Mouse (Mus musculus) kidney, embryonic 15.5 days (tissue): ENCODE data around the gene Pelo. TPM values are rescaled to one million over a fixed set of nuclear protein-coding genes. Genes with fewer than 3 reads are reported as not detected.
A peak's percentile ranks its signal among the peaks of the same experiment; 100 is the strongest.

ENCODE experiments used
- ATAC-seq: fragments of 200-750 bp; cut with Nextera tagmentation; replicated peaks from 2 replicates; pipeline ENCODE4 v1.8.0; 2017; ENCODE audit warnings: moderate TSS enrichment; ENCODE audit not compliant: low FRiP score
- H3K27ac ChIP-seq: fragments of 300-500 bp; sonication (generic); 2 replicates; pipeline ENCODE4 v1.5.1; 2015; ENCODE audit warnings: mild to moderate bottlenecking, inconsistent platforms
- H3K27me3 ChIP-seq: fragments of 300-500 bp; sonication (generic); 2 replicates; pipeline ENCODE4 v1.6.1; 2015; ENCODE audit warnings: inconsistent platforms
- H3K36me3 ChIP-seq: fragments of 300-500 bp; sonication (generic); 2 replicates; pipeline ENCODE4 v1.6.1; 2015; ENCODE audit warnings: inconsistent platforms
- H3K4me1 ChIP-seq: fragments of 300-500 bp; sonication (generic); 2 replicates; pipeline ENCODE4 v1.6.1; 2015; ENCODE audit warnings: inconsistent platforms
- H3K4me2 ChIP-seq: fragments of 300-500 bp; sonication (generic); 2 replicates; pipeline ENCODE4 v1.6.1; 2015; ENCODE audit warnings: moderate library complexity, mild to moderate bottlenecking, inconsistent platforms
- H3K4me3 ChIP-seq: fragments of 300-500 bp; sonication (generic); replicated peaks from 2 replicates; pipeline ENCODE4 v1.5.1; 2015; ENCODE audit warnings: mild to moderate bottlenecking, inconsistent platforms
- H3K9ac ChIP-seq: fragments of 300-500 bp; sonication (generic); 2 replicates; pipeline ENCODE4 v1.6.1; 2015; ENCODE audit warnings: mild to moderate bottlenecking, inconsistent platforms
- H3K9me3 ChIP-seq: fragments of 300-500 bp; sonication (generic); replicated peaks from 2 replicates; pipeline ENCODE4 v1.6.1; 2016; ENCODE audit warnings: inconsistent platforms
- WGBS: fragments of 180-500 bp; shearing (Covaris S2); methylation state at CpG from one replicate; pipeline ENCODE4 v1.1.7; 2015; ENCODE audit warnings: mixed read lengths; 5-methylcytosine and 5-hydroxymethylcytosine counted together
- polyA plus RNA-seq: library from polyadenylated mRNA; unstranded; fragments of >200 nt; fragmentation: Nextera tagmentation; extraction: Ambion mirVana; gene quantifications from 2 replicates; pipeline ENCODE4 v1.2.1, GENCODE M21; 2015

The Pelo gene
- polyA plus RNA-seq: 5.7 and 6.5 TPM in 2 replicates

DNA sequence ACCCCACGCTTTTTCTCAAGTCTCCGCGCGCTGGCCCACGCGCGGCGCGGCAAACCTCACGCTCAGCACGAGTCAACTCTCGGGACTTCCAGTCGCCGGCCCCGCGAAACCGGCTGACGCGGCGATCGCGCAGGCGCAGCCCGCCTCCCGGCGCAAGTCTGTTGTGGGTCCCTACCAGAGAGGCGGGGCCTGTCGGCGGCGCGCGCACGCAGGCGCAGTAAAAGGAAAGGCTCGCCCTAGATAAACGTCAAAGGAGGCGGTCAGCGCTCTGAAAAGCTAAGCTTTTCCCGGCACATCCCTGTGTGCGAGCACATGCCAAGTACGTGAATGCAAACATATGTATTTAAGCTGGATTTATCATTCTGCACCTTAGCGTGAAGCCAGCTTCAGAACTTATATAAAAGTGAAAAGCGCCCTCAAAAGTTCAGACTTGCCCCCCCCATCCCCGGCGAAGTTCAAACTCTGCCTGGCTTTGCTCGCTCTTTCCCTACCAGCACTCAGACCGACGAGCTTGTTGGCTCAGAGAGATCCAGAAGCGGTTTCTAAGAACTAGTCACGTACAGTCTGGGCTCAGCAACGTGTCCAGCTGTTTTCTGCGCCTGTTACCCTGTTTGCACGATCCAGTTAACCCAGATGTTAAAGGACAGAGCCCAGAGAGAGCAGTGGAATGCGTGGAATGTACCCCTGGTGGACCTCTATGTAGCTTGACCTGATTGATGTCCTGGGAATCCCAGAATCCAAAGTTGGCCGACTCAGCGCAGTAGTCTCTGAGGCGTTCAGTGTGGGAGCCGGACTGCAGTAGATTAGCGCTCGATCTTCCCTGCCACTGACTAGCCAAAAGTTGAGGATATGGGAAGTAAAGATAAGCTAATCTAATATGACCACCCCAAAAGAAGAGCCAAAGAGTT, at the start of gene Pelo:
TSS of gene Pelo (minus strand) at position 118 of the 908 bp plus-strand sequence.
- Histone ChIP-seq H3K36me3 (peaks cover 30% of the 10 kb centered on the region), H3K4me2 (peak within 1 kb of the TSS; percentile 91), H3K27me3 (no peaks in the 10 kb centered on the region), H3K27ac (peak within 1 kb of the TSS; percentile 96), H3K4me1 (peaks cover 37% of the 10 kb centered on the region), H3K4me3 (peak within 1 kb of the TSS; percentile 71), H3K9ac (peak within 1 kb of the TSS; percentile 67), H3K9me3 (no peaks in the 10 kb centered on the region)
- peak; percentile 95 for ATAC-seq
- WGBS: under 1% methylated on average over 60 of the region's 60 CpGs

DNA sequence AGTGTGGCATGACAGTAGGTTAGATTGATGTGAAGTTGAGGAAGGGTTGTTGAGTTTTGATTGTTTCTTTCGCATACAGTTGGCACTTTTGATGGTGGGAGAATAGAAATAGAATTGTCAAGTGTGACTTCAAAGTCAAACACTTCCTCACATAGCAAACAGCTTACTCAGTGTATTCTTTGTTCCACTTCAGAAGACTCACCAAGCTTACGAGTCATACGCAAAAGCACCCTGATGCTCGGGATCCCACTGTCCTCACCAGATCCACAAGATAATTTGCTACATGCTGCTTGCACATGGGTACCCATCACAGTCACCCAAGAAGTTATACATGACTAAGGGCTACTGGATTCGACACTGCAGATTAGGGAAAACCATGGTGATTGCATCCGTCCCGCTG, 48.5 kb upstream of the Pelo start:
- Histone ChIP-seq H3K9me3 (no peaks in the 10 kb centered on the region), H3K27ac (no peak overlapping the region), H3K27me3 (no peaks in the 10 kb centered on the region), H3K4me2 (no peak overlapping the region), H3K36me3 (no peaks in the 10 kb centered on the region), H3K4me1 (no peaks in the 10 kb centered on the region), H3K4me3 (no peak overlapping the region), H3K9ac (no peak overlapping the region)
- ATAC-seq: no peak
- 91% methylated on average over 7 of the region's 7 CpGs for WGBS

DNA sequence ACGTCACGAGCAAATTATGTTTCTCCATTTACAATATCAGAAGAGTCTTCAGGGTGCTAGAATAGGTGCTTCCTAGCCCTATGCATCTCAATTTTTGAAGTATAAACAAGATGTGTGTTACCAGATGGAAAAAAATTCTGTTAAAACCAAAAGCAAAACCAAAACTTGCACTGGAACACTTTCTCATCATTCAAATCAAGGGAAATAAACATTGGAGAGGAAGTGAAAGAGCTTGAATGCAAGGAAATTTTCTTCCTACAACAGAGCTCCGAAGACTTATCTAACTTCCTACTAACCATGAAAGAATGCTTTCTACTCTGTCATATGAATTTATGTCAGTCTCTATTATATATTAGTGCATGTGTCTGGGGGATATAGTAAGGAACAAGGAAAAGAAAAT, 46.8 kb upstream of the Pelo start:
- Histone ChIP-seq H3K9me3 (no peaks in the 10 kb centered on the region), H3K27ac (no peak overlapping the region), H3K36me3 (no peaks in the 10 kb centered on the region), H3K27me3 (no peaks in the 10 kb centered on the region), H3K4me2 (no peak overlapping the region), H3K4me1 (0 out of 2 replicates have a peak, but pooled peaks cover 2% of the 10 kb centered on the region), H3K9ac (no peak overlapping the region), H3K4me3 (no peak overlapping the region)
- ATAC-seq: no peak
- WGBS: 77% methylated on average over 3 of the region's 3 CpGs

DNA sequence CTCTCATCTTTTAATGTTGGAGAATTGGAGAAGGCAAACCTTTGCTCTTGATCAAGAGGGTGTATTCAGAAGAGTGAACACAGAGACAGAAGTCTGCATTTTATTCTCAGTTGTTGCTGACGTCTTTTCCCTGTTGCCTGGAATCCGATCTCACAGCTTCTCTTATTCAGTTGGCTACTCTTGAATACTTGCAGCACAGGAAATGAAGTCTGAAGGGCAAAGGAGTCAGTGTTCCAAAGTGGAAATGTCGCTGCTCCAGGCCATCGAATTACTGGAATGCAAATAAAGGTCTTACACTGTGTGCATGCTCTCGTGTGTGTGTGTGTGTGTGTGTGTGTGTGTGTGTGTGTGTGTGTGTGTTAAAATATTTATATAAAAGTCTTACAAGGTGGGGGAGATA, 42.4 kb upstream of the Pelo start:
- Histone ChIP-seq H3K4me2 (peak overlapping the region; percentile 26; the same call in 1 of the 2 replicates), H3K9me3 (no peaks in the 10 kb centered on the region), H3K4me1 (0 out of 2 replicates have a peak, but pooled peaks cover 2% of the 10 kb centered on the region), H3K4me3 (no peak overlapping the region), H3K9ac (no peak overlapping the region), H3K27ac (peak overlapping the region; percentile 72), H3K27me3 (no peaks in the 10 kb centered on the region), H3K36me3 (no peaks in the 10 kb centered on the region)
- peak; percentile 92 for ATAC-seq
- WGBS: 8% methylated on average over 5 of the region's 5 CpGs

DNA sequence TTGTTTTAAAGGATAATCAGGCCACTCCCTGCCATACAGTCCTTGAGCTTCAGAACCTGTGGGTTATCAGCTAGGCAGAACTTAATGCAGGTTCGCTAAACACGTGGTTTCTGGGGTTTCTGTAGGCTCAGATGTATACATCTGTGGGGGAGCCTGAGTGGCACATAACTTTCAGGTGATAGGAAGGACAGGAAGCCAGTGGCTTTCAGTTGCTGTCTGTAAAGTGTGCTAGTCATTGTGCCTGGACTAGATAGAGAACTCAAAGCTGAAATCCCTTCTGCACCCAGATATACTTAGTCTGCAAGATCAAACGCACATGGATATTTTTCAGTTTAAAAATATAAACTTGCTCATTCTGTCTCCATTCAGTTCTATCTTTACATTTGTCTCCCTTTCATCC, 41.4 kb upstream of the Pelo start:
- H3K9ac ChIP-seq: no peak overlapping the region
- 0 out of 2 replicates have a peak, but pooled peaks cover 2% of the 10 kb centered on the region for H3K4me1 ChIP-seq
- 71% methylated on average over 3 of the region's 3 CpGs for WGBS
- ATAC-seq: no peak
- H3K27me3 ChIP-seq: no peaks in the 10 kb centered on the region
- H3K4me2 ChIP-seq: no peak overlapping the region
- H3K4me3 ChIP-seq: no peak overlapping the region
- H3K9me3 ChIP-seq: no peaks in the 10 kb centered on the region
- no peak overlapping the region for H3K27ac ChIP-seq
- H3K36me3 ChIP-seq: no peaks in the 10 kb centered on the region

DNA sequence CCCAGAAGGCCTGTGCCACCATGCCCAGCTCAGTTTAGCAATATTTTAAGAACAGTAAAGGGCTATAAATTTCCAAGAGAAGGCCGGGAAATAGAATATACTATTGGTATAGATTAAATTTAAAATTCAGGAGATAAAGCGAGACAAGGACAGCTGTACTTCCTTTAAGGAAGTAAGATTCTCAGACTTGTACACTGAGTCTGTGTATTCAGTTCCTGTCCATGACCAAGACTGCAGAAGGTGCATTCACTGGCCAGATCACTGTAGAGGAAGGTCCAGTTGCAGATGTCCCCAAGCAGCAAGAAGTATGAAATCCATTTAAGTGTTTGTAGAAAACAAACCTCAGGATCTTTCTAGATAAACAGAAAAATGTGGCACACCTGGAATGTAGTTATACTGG, 40.0 kb upstream of the Pelo start:
- no peaks in the 10 kb centered on the region for H3K9me3 ChIP-seq
- H3K4me3 ChIP-seq: no peak overlapping the region
- 82% methylated on average over 2 of the region's 2 CpGs for WGBS
- no peak overlapping the region for H3K4me2 ChIP-seq
- H3K4me1 ChIP-seq: 0 out of 2 replicates have a peak, but pooled peaks cover 2% of the 10 kb centered on the region
- no peak overlapping the region for H3K27ac ChIP-seq
- ATAC-seq: no peak
- no peaks in the 10 kb centered on the region for H3K36me3 ChIP-seq
- H3K27me3 ChIP-seq: no peaks in the 10 kb centered on the region
- no peak overlapping the region for H3K9ac ChIP-seq

DNA sequence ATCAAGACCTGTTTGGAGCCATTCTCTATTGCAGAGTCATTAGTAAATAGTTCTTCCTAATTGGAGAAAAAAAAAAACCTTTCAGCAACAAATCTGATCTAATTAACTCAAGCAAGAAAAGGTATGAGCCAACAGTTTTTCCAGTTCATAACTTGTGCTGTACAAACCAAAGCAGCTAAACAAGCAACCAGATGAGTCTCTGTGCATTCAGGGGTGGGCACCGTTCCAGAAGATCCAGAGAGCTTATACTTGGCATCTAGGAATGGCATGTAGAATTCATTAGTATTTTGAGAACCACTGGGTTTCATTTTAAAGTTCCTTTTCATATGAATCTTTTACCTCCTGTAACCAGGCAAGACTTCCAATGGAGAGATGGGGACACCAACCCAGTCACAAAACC, 37.8 kb upstream of the Pelo start:
- no peak overlapping the region for H3K4me3 ChIP-seq
- no peak overlapping the region for H3K27ac ChIP-seq
- H3K9ac ChIP-seq: no peak overlapping the region
- no peaks in the 10 kb centered on the region for H3K27me3 ChIP-seq
- 0 out of 2 replicates have a peak, but pooled peaks cover 2% of the 10 kb centered on the region for H3K4me1 ChIP-seq
- H3K4me2 ChIP-seq: no peak overlapping the region
- WGBS: 88% methylated on average over 1 of the region's 1 CpGs
- ATAC-seq: no peak
- H3K36me3 ChIP-seq: no peaks in the 10 kb centered on the region
- no peaks in the 10 kb centered on the region for H3K9me3 ChIP-seq

DNA sequence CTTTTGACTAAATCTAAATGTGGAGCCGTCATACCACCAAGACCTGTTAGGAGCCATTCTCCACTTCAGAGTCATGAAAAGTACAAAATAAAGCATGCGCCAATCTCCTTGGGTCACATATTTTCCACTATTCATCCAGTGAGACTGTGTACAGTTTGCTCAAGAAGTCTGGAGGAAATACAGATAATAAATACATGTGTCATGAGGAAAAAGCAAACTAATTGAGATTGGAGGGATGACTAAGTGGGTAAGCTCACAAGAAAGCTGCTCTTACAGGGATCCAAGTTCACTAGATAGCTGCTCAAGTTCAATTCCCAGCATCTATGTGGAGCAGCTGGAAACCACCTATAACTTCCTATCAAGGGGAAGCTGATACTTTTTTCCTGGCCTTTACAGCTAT, 36.5 kb upstream of the Pelo start:
- no peak overlapping the region for H3K27ac ChIP-seq
- H3K9ac ChIP-seq: no peak overlapping the region
- 94% methylated on average over 2 of the region's 2 CpGs for WGBS
- H3K36me3 ChIP-seq: no peaks in the 10 kb centered on the region
- H3K9me3 ChIP-seq: no peaks in the 10 kb centered on the region
- no peaks in the 10 kb centered on the region for H3K4me1 ChIP-seq
- H3K27me3 ChIP-seq: no peaks in the 10 kb centered on the region
- ATAC-seq: no peak
- H3K4me2 ChIP-seq: no peak overlapping the region
- H3K4me3 ChIP-seq: no peak overlapping the region

DNA sequence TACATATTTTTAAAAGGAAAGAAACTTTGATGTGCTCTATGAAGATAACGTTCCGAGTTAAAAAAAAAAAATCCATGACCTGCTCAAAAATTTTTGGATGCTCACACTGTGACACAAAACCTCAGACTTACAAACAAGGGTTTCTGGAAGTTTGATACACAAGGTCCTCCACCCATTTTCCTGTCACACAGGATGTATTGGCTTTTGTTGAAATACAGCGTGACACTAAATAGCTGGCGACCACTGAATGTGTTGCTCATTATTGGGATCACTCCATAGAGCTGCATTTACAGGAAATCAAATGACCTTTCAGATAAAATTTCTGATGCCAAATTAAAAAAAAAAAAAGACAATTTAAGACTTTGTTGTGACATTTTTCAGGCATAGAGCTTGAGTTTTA, 35.1 kb upstream of the Pelo start:
- Histone ChIP-seq H3K27ac (no peak overlapping the region), H3K9me3 (no peaks in the 10 kb centered on the region), H3K4me1 (no peaks in the 10 kb centered on the region), H3K9ac (no peak overlapping the region), H3K4me2 (no peak overlapping the region), H3K36me3 (no peaks in the 10 kb centered on the region), H3K27me3 (no peaks in the 10 kb centered on the region), H3K4me3 (no peak overlapping the region)
- WGBS: 82% methylated on average over 4 of the region's 4 CpGs
- ATAC-seq: no peak

DNA sequence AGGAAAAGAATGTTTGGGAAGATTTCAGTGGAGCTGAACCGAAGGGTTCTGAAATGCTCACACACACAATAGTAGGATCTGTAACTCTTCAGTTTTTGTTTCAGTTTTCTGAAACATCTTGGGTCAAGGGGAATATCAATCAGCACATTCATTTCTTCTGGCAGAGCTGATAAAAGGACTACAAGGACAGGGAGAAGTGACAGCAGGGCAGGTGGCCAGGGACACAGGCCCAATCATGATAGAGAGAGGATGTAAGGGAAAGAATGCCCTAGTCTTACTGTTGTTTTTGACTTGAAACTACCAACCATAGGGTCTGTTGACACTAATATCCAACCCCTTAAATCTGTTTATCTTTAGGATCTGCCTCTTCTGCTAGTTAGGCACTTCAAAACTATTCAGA, 34.5 kb upstream of the Pelo start:
- Histone ChIP-seq H3K27ac (no peak overlapping the region), H3K36me3 (no peaks in the 10 kb centered on the region), H3K4me3 (no peak overlapping the region), H3K27me3 (no peaks in the 10 kb centered on the region), H3K9me3 (no peaks in the 10 kb centered on the region), H3K4me1 (no peaks in the 10 kb centered on the region), H3K9ac (no peak overlapping the region), H3K4me2 (no peak overlapping the region)
- no peak for ATAC-seq
- WGBS: 70% methylated on average over 1 of the region's 1 CpGs

DNA sequence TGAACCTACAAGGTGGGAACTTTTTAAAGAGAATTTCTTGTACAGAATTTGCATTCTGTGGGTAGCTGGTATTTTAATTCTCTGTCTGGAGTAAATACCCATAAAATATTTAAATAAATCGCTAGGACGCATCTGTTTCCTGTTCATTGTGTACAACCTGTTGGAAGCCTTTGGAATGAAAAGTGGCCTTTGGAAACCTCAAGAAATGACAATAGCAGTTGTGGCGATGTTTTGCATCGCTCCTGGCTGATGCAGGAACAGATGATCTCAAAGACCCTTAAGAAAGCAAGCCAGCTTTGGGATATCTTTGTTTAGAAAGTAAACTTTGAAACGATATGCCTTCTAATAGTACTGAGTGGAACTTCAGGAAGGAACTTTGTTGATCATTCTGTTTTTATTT, 28.8 kb upstream of the Pelo start:
- Histone ChIP-seq H3K4me3 (no peak overlapping the region), H3K4me1 (no peaks in the 10 kb centered on the region), H3K9me3 (no peaks in the 10 kb centered on the region), H3K9ac (no peak overlapping the region), H3K4me2 (no peak overlapping the region), H3K27ac (no peak overlapping the region), H3K36me3 (no peaks in the 10 kb centered on the region), H3K27me3 (no peaks in the 10 kb centered on the region)
- 65% methylated on average over 5 of the region's 5 CpGs for WGBS
- no peak for ATAC-seq

DNA sequence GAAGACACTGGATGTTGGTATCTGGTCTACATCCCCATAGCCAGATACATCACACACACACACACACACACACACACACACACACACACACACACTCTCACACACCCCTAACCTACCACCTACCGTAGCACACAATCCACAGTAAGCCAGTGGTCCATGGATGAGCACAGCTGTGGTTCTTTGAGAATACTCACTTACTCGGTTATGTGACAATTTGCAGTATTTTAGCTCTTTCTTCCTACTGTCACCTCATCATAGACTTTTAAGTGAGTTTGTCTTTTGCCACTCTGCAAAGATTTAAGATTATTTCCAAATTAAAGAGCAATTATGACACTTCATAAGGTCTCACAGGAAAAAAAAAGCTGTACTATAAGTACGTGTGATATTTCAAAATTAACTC, 28.2 kb upstream of the Pelo start:
- Histone ChIP-seq H3K9me3 (no peaks in the 10 kb centered on the region), H3K4me2 (no peak overlapping the region), H3K36me3 (no peaks in the 10 kb centered on the region), H3K4me3 (no peak overlapping the region), H3K27me3 (no peaks in the 10 kb centered on the region), H3K4me1 (no peaks in the 10 kb centered on the region), H3K9ac (no peak overlapping the region), H3K27ac (no peak overlapping the region)
- WGBS: 83% methylated on average over 3 of the region's 3 CpGs
- ATAC-seq: no peak
